Mouse (Mus musculus) spleen, adult 2 months (tissue): ENCODE results near the gene Gopc. TPM values are rescaled to one million over a fixed set of nuclear protein-coding genes. Genes with fewer than 3 reads are reported as not detected.

Experiments used
- DNase-seq, 2 experiments: peaks; one replicate each; pipeline versions ENCODE4 v3.0.0 to v3.0.0-alpha.2; 2012 to 2021; ENCODE audit warnings: low spot score in 2 of 2, low read depth in 1 of 2
- H3K27ac ChIP-seq: fragments of 200-500 bp; 2 replicates; pipeline ENCODE4 v1.5.1; 2012; ENCODE audit warnings: low read length, inconsistent platforms; ENCODE audit not compliant: insufficient read depth
- H3K27me3 ChIP-seq: fragments of 200-500 bp; 2 replicates; pipeline ENCODE4 v1.6.1; 2012; ENCODE audit warnings: mild to moderate bottlenecking, moderate library complexity, low read length, inconsistent platforms; ENCODE audit not compliant: control insufficient read depth, insufficient read depth
- H3K36me3 ChIP-seq: fragments of 200-500 bp; 2 replicates; pipeline ENCODE4 v1.6.1; 2012; ENCODE audit warnings: mild to moderate bottlenecking, low read length, inconsistent platforms; ENCODE audit not compliant: control insufficient read depth, insufficient read depth
- H3K4me1 ChIP-seq: fragments of 200-500 bp; 2 replicates; pipeline ENCODE4 v1.6.1; 2011; ENCODE audit warnings: inconsistent platforms; ENCODE audit not compliant: control insufficient read depth, insufficient read depth, insufficient read length
- H3K4me3 ChIP-seq: fragments of 200-500 bp; 2 replicates; pipeline ENCODE4 v1.5.1; 2011; ENCODE audit warnings: mild to moderate bottlenecking, inconsistent platforms; ENCODE audit not compliant: insufficient read depth, insufficient read length; ENCODE audit errors: extremely low read depth
- CTCF ChIP-seq: fragments of 200-500 bp; IDR thresholded peaks from 2 replicates; pipeline ENCODE4 v1.5.1; 2011; ENCODE audit warnings: mild to moderate bottlenecking, inconsistent platforms; ENCODE audit not compliant: insufficient read depth, insufficient read length, insufficient replicate concordance; ENCODE audit errors: extremely low read depth
- POLR2A ChIP-seq: fragments of 200-500 bp; IDR thresholded peaks from 2 replicates; pipeline ENCODE4 v1.6.1; 2011; ENCODE audit warnings: low read depth, low read length, inconsistent platforms
- WGBS: fragments of 180-500 bp; shearing (Covaris S2); methylation state at CpG from one replicate; pipeline ENCODE4 v1.1.7; 2018; 5-methylcytosine and 5-hydroxymethylcytosine counted together
- polyA plus RNA-seq: library from polyadenylated mRNA; depleted of rRNA; stranded (reverse); fragments of >200 nt; gene quantifications from 2 replicates; pipeline ENCODE4 v1.2.3, GENCODE M21; 2012

The Gopc gene
- polyA plus RNA-seq, 1 experiment = 4.6 TPM

DNA sequence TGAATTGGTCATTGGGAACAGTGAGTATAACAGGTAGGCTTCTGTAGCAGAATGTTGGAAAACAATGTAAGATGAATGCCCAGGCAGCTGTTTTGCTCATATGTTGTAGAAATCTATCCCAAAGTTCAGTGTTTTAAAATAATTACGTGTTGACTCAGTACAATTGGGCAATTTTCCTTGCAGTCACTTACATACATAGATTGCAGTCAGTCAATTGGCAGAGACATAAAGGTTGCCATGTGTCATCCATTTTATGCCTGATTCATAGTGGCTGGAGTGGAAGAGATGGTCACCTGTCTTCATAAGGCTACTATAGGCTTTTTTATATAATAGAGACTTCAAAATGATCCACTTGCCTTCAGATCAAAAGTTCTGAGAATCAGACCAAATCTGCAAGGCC is 38.6 kb upstream of the Gopc start:
- Histone ChIP-seq H3K27ac (no peak overlapping the region), H3K4me3 (no peak overlapping the region), H3K36me3 (no peaks in the 10 kb centered on the region), H3K4me1 (peaks cover 9% of the 10 kb centered on the region), H3K27me3 (no peaks in the 10 kb centered on the region)
- no peak for TF ChIP-seq CTCF
- TF ChIP-seq POLR2A = no peak
- 93% methylated on average over 1 of the region's 1 CpGs for WGBS
- DNase-seq = no peak

DNA sequence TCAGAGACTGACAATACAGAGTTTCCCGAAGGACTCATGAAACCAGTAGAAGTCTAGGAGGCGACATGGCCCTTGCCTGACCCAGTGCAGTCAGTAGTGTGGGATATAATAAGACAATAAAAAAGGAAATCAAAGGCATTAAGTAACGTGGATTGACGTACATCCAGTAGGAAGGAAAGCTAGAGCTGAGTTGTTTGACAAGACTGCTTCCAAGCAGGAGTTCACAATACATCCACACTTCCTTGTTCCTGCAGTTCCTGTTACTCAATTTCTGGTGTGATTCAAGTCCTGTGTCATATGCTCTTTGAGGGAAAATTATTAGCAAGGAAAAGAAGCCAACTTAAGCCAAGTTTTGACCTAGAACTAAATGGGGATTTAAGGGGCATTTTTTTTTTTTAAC is 37.5 kb upstream of the Gopc start:
- no peak overlapping the region for H3K4me3 ChIP-seq
- WGBS = 82% methylated on average over 4 of the region's 4 CpGs
- H3K4me1 ChIP-seq = peaks cover 9% of the 10 kb centered on the region

DNA sequence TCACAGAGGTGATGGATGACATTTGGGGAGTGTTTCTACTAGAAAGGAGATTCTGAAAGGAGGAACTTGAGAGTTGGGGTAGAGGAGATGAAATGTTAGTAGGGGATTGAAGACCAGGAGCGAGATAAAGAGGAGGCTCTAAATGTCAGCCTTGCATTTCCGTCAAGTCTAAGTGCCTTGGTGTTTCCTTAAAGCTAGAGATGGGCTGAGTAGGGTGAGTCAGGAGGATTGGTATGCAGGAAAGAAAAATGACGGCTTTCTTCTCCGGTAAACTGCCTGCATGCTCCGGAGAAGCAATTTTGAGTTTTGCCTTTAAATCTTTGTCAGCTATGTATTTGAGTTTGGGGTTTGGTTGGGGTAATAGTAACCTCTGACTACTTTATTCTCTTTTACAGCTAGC is 37.0 kb upstream of the Gopc start:
- no peaks in the 10 kb centered on the region for H3K27me3 ChIP-seq
- no peak for DNase-seq
- H3K36me3 ChIP-seq = no peaks in the 10 kb centered on the region
- 66% methylated on average over 5 of the region's 5 CpGs for WGBS
- H3K27ac ChIP-seq = no peak overlapping the region
- H3K4me3 ChIP-seq = no peak overlapping the region
- H3K4me1 ChIP-seq = peaks cover 9% of the 10 kb centered on the region
- TF ChIP-seq CTCF = no peak
- no peak for TF ChIP-seq POLR2A

More for the DNA sequence above, 37.5 kb upstream of the Gopc start:
- Histone ChIP-seq H3K27ac (no peak overlapping the region), H3K36me3 (no peaks in the 10 kb centered on the region), H3K27me3 (no peaks in the 10 kb centered on the region)
- TF ChIP-seq POLR2A = no peak
- no peak for TF ChIP-seq CTCF
- DNase-seq = no peak

DNA sequence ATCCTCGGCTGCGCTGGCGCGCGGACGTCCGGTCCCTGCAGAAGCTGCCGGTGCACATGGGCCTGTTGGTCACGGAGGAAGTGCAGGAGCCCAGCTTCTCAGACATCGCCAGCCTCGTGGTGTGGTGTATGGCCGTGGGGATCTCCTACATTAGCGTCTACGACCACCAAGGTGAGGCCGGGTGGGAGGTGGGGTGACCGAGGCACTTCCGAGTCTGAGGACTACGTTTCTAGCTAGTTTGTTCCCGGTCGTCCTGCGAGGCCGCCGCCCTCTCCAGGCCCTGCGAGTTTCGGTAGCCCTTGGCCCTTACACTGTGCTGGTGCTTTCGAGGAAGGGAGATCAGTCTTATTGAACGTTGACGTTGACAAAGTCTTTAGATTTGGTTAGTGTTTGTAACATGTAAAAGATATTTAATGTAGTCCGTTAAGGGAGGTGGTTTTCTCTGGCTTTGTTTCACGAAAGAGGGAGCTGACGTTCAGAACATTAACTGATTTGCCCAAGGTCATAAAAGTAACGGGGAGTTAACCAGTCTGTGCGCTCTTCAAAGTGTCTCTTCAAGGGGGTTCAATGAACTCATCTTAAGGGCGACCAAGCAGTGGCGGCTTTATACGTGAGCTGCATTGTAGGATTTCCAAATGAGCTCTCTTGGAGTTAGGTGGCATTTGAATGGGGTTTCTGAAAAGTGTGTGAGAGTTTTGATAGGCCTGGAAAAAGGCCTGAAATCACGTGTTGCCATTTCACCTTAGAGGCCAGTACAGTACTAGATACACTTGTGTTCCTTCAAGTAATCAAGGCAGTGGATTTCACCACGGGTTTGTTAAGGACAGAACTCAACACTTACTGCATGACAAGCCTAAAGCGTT is 36.3 kb upstream of the Gopc start:
- H3K27ac ChIP-seq = peak overlapping the region; percentile 79
- H3K4me3 ChIP-seq = peak overlapping the region; percentile 87
- H3K27me3 ChIP-seq = no peaks in the 10 kb centered on the region
- 3% methylated on average over 39 of the region's 39 CpGs for WGBS
- TF ChIP-seq POLR2A (no peak), CTCF (no peak)
- H3K36me3 ChIP-seq = no peaks in the 10 kb centered on the region
- peak; percentile 5 to 30 for DNase-seq
- peaks cover 9% of the 10 kb centered on the region for H3K4me1 ChIP-seq

DNA sequence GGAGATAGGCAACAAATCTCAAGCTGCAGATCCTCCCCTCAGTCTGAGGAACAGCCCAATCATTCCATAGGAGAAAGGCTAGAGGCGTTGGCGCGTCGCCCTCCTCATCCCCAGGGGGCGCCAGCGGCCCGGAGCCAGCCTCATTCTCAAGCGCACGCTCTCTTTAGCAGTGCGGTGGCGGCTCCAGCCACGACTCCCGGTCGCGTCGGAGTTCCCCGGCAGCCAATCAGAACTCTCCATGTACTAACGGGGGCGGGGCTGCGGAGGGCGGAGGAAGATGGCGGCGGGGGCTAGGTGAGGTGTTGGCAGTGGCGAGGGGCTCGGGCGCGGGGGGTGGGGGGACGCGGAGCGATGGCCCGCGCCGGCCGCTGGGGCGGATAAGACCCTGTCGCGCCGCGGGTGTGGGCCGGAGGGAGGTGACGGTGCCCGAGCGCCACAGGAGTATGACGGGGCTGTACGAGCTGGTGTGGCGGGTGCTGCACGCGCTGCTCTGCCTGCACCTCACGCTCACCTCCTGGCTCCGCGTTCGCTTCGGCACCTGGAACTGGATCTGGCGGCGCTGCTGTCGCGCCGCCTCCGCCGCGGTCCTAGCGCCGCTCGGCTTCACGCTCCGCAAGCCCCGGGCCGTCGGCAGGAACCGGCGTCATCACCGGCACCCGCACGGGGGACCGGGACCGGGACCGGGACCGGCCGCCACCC is 35.5 kb upstream of the Gopc start, which contains the start of gene Nus1:
Nus1 (plus strand) TSS at position 249 of the 699 bp plus-strand sequence.
- Histone ChIP-seq H3K4me1 (peaks cover 9% of the 10 kb centered on the region), H3K27me3 (no peaks in the 10 kb centered on the region), H3K36me3 (no peaks in the 10 kb centered on the region), H3K4me3 (peak within 1 kb of the TSS; percentile 87), H3K27ac (peak within 1 kb of the TSS; percentile 79)
- TF ChIP-seq POLR2A (peak; percentile 22), CTCF (peak; percentile 92)
- 1% methylated on average over 76 of the region's 79 CpGs for WGBS
- DNase-seq = peak; percentile 89 to 92

DNA sequence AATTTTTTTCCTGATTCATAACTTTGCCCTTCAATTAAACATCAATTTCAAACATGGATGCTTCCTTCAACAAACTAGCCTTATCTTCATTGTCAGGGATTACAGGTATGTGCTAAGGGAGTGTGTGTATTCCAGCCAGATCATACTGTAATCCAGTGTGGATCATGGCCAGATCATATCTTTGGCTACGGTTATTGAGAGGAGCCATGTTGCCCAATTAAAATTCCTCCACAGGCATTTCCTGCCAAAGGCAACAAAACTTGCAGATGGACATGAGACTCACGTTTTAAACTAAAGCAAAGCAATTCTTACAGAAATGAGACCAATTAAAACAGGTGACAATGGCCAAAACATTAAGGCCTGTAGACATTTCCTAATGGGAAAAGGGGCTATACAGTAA is 34.5 kb upstream of the Gopc start:
- no peak overlapping the region for H3K27ac ChIP-seq
- no peak for DNase-seq
- H3K36me3 ChIP-seq = no peaks in the 10 kb centered on the region
- no peak overlapping the region for H3K4me3 ChIP-seq
- H3K4me1 ChIP-seq = peaks cover 9% of the 10 kb centered on the region
- 55% methylated on average over 2 of the region's 2 CpGs for WGBS
- TF ChIP-seq POLR2A (no peak), CTCF (no peak)
- no peaks in the 10 kb centered on the region for H3K27me3 ChIP-seq

DNA sequence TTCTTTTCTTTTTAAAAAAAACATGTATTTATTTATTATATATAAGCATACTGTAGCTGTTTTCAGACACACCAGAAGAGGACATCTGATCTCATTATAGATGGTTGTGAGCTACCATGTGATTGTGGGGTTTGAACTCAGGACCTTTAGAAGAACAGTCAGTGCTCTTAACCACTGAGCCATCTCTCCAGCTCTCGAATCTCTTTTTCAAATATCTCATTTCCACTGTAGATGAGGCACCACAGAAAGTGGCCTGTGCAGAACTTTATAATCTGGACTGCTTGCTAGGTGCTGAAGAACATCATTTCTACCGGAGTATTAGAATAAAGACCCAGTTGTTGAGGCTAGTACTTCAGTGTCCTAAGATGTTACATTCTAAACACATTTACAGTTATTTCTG is 33.1 kb upstream of the Gopc start:
- Histone ChIP-seq H3K36me3 (no peaks in the 10 kb centered on the region), H3K4me1 (peaks cover 7% of the 10 kb centered on the region; the same call in 1 of the 2 replicates), H3K27me3 (no peaks in the 10 kb centered on the region), H3K27ac (no peak overlapping the region), H3K4me3 (no peak overlapping the region)
- WGBS = 88% methylated on average over 2 of the region's 2 CpGs
- no peak for DNase-seq
- TF ChIP-seq POLR2A (no peak), CTCF (no peak)
